Mouse (Mus musculus) forebrain, embryonic 11.5 days (tissue): ENCODE data around the gene B3galt2. TPM values are rescaled to one million over a fixed set of nuclear protein-coding genes. Genes with fewer than 3 reads are reported as not detected.

Experiments
- ATAC-seq: fragments of 200-750 bp; cut with Nextera tagmentation; replicated peaks from 2 replicates; pipeline ENCODE4 v1.8.0; 2017; ENCODE audit warnings: moderate TSS enrichment; ENCODE audit not compliant: low FRiP score
- DNase-seq: peaks from one replicate; pipeline ENCODE4 v3.0.0-alpha.2; 2017; ENCODE audit warnings: low spot score
- H3K27ac ChIP-seq: fragments of 300-500 bp; sonication (generic); 2 replicates; pipeline ENCODE4 v1.5.1; 2014; ENCODE audit warnings: low read depth, low read length
- H3K27me3 ChIP-seq: fragments of 300-500 bp; sonication (generic); 2 replicates; pipeline ENCODE4 v1.6.1; 2014; ENCODE audit warnings: mild to moderate bottlenecking, low read length, mixed read lengths; ENCODE audit not compliant: control insufficient read depth, insufficient read depth
- H3K36me3 ChIP-seq: fragments of 300-500 bp; sonication (generic); 2 replicates; pipeline ENCODE4 v1.6.1; 2014; ENCODE audit warnings: mild to moderate bottlenecking, low read length, moderate library complexity, mixed read lengths; ENCODE audit not compliant: control insufficient read depth, insufficient read depth
- H3K4me1 ChIP-seq: fragments of 300-500 bp; sonication (generic); replicated peaks from 2 replicates; pipeline ENCODE4 v1.6.1; 2014; ENCODE audit warnings: low read length, mixed read lengths; ENCODE audit not compliant: control insufficient read depth, insufficient read depth
- H3K4me2 ChIP-seq: fragments of 300-500 bp; sonication (generic); 2 replicates; pipeline ENCODE4 v1.6.1; 2014; ENCODE audit warnings: low read depth, mild to moderate bottlenecking, low read length, moderate library complexity, mixed read lengths; ENCODE audit not compliant: severe bottlenecking
- H3K4me3 ChIP-seq: fragments of 300-500 bp; sonication (generic); 2 replicates; pipeline ENCODE4 v1.5.1; 2014; ENCODE audit warnings: low read depth, low read length
- H3K9ac ChIP-seq: fragments of 300-500 bp; sonication (generic); 2 replicates; pipeline ENCODE4 v1.6.1; 2014; ENCODE audit warnings: low read length
- H3K9me3 ChIP-seq: fragments of 300-500 bp; sonication (generic); 2 replicates; pipeline ENCODE4 v1.6.1; 2016; ENCODE audit warnings: low read length, mixed read lengths; ENCODE audit not compliant: control insufficient read depth
- WGBS: fragments of 180-500 bp; shearing (Covaris S2); extraction: QIAGEN DNeasy Blood & Tissue Kit; methylation state at CpG from one replicate; pipeline ENCODE4 v1.1.7; 2014; 5-methylcytosine and 5-hydroxymethylcytosine counted together
- polyA plus RNA-seq: library from polyadenylated mRNA; unstranded; fragments of >200 nt; fragmentation: Nextera tagmentation; extraction: Ambion mirVana; gene quantifications from 2 replicates; pipeline ENCODE4 v1.2.1, GENCODE M21; 2014

B3galt2 gene
- polyA plus RNA-seq, result 1.2 and 1.6 TPM in 2 replicates

- H3K27me3 ChIP-seq, result no peaks in the 10 kb centered on the region
- H3K27ac ChIP-seq, result peak within 1 kb of the TSS; percentile 75
- H3K4me1 ChIP-seq, result no peaks in the 10 kb centered on the region
- no peaks in the 10 kb centered on the region for H3K36me3 ChIP-seq
- WGBS, result 55% methylated on average over 15 of the region's 15 CpGs
- no peaks in the 10 kb centered on the region for H3K9me3 ChIP-seq
- peak within 1 kb of the TSS; percentile 22; the same call in 1 of the 2 replicates for H3K4me3 ChIP-seq
- ATAC-seq, result peak; percentile 76
- DNase-seq, result no peak
- peak within 1 kb of the TSS; percentile 26; the same call in 1 of the 2 replicates for H3K4me2 ChIP-seq
- peak within 1 kb of the TSS; percentile 47; the same call in 1 of the 2 replicates for H3K9ac ChIP-seq
Observed at GRCm38 (mm10) chr1:143640650-143641407, at the start of gene B3galt2. Gene B3galt2, plus strand, starts transcription at chr1:143640664.

- Histone ChIP-seq H3K27me3 (no peaks in the 10 kb centered on the region), H3K4me1 (no peaks in the 10 kb centered on the region), H3K9me3 (no peaks in the 10 kb centered on the region), H3K4me3 (no peak overlapping the region), H3K9ac (no peak overlapping the region), H3K27ac (no peak overlapping the region), H3K36me3 (no peaks in the 10 kb centered on the region), H3K4me2 (no peak overlapping the region)
- 90% methylated on average over 2 of the region's 2 CpGs for WGBS
- ATAC-seq (no peak), DNase-seq (no peak)
Observed at GRCm38 (mm10) chr1:143596864-143597263, 43.6 kb upstream of the B3galt2 start.

- H3K27me3 ChIP-seq, result no peaks in the 10 kb centered on the region
- no peak overlapping the region for H3K4me2 ChIP-seq
- H3K36me3 ChIP-seq, result no peaks in the 10 kb centered on the region
- DNase-seq, result no peak
- no peak overlapping the region for H3K9ac ChIP-seq
- no peak for ATAC-seq
- H3K4me3 ChIP-seq, result no peak overlapping the region
- no peaks in the 10 kb centered on the region for H3K4me1 ChIP-seq
- no peaks in the 10 kb centered on the region for H3K9me3 ChIP-seq
- H3K27ac ChIP-seq, result no peak overlapping the region
- WGBS, result 87% methylated on average over 2 of the region's 2 CpGs
Observed at GRCm38 (mm10) chr1:143608911-143609310, 31.6 kb upstream of the B3galt2 start.

- ATAC-seq, result no peak
- no peak overlapping the region for H3K27ac ChIP-seq
- no peaks in the 10 kb centered on the region; the same call in 1 of the 2 replicates for H3K36me3 ChIP-seq
- H3K27me3 ChIP-seq, result no peaks in the 10 kb centered on the region
- no peak overlapping the region for H3K4me2 ChIP-seq
- no peak overlapping the region for H3K9ac ChIP-seq
- no peaks in the 10 kb centered on the region for H3K4me1 ChIP-seq
- H3K4me3 ChIP-seq, result no peak overlapping the region
- no peak for DNase-seq
- WGBS, result 92% methylated on average over 2 of the region's 2 CpGs
- H3K9me3 ChIP-seq, result no peaks in the 10 kb centered on the region
Observed at GRCm38 (mm10) chr1:143612901-143613300, 27.6 kb upstream of the B3galt2 start.

DNA sequence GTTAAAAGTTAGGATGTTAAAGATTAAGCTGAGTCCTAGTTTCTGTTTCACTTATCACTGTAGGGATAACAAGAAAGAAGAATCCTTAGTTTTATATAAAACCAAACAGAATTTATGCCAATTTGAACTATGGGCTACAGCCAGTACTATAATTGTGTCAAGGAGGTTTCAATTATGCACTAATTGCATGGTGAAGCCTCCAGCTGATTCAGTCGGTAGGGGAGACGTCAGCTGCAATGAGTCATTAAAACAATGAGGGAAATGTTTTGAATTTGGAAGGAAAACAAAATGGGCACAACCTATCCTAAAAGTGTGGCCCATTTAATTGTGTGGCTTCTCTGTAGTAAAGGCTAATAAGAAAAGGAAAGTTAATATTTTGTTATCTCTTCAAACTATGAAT is 20.7 kb upstream of the B3galt2 start:
- H3K27ac ChIP-seq, result no peak overlapping the region
- H3K36me3 ChIP-seq, result peaks cover 5% of the 10 kb centered on the region; the same call in 1 of the 2 replicates
- no peak overlapping the region for H3K4me2 ChIP-seq
- no peaks in the 10 kb centered on the region for H3K27me3 ChIP-seq
- no peaks in the 10 kb centered on the region for H3K9me3 ChIP-seq
- H3K9ac ChIP-seq, result no peak overlapping the region
- ATAC-seq (no peak), DNase-seq (no peak)
- no peaks in the 10 kb centered on the region for H3K4me1 ChIP-seq
- WGBS, result 46% methylated on average over 2 of the region's 2 CpGs
- no peak overlapping the region for H3K4me3 ChIP-seq

DNA sequence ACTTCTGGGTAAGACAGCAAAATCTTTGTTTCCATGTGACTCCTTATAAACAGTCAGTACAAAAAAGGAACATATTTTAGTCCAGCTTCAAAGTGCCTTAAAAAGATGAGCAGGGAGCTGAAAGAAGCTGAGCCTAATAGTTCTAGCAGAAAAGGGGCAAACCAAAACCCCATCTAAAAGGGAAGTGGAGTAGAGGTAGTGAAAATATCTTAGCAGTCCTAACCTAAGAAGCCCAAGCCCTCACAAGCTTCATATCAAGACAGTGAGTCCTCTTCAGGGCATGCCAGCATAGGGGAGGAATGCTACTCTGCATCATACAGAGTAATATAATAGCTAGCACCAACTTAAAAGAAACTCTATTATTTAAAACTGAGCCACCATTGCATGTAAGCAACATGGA is 18.5 kb upstream of the B3galt2 start:
- no peak for DNase-seq
- Histone ChIP-seq H3K9me3 (no peaks in the 10 kb centered on the region), H3K36me3 (peaks cover 8% of the 10 kb centered on the region; the same call in 1 of the 2 replicates), H3K27ac (no peak overlapping the region), H3K4me2 (no peak overlapping the region), H3K27me3 (no peaks in the 10 kb centered on the region), H3K9ac (no peak overlapping the region), H3K4me3 (no peak overlapping the region), H3K4me1 (no peaks in the 10 kb centered on the region)
- ATAC-seq, result no peak

GRCm38 (mm10) chr1:143622634-143623033 is 17.8 kb upstream of the B3galt2 start:
- no peaks in the 10 kb centered on the region for H3K27me3 ChIP-seq
- ATAC-seq (no peak), DNase-seq (no peak)
- H3K4me1 ChIP-seq, result no peaks in the 10 kb centered on the region
- 90% methylated on average over 1 of the region's 1 CpGs for WGBS
- H3K4me2 ChIP-seq, result no peak overlapping the region
- H3K4me3 ChIP-seq, result no peak overlapping the region
- no peaks in the 10 kb centered on the region for H3K9me3 ChIP-seq
- no peak overlapping the region for H3K27ac ChIP-seq
- no peak overlapping the region for H3K9ac ChIP-seq
- H3K36me3 ChIP-seq, result peaks cover 8% of the 10 kb centered on the region; the same call in 1 of the 2 replicates

DNA sequence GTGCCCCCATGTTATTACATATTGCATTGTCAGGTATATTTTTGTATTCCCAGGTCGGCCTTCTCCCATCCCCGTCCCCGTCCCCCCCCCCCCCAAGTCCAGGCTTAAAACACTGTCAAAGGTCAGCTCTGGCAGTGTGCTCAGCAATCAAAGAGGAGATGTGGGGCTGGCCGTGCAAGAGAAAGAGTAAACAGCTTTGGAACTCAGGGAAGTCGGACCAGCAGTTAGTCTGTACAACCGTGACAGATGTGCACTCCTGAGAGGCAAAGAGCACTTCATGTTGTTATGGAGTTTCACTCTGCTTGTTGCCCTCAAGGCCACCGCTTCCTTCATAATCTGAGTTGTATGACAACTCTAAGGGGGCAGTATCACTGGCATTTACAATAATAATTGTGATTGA is 9.1 kb upstream of the B3galt2 start:
- no peak overlapping the region for H3K4me2 ChIP-seq
- no peak overlapping the region for H3K27ac ChIP-seq
- 75% methylated on average over 7 of the region's 7 CpGs for WGBS
- ATAC-seq, result 0 out of 2 replicates have a peak, but pooled peaks have one; percentile 18
- no peaks in the 10 kb centered on the region for H3K4me1 ChIP-seq
- H3K9ac ChIP-seq, result no peak overlapping the region
- H3K4me3 ChIP-seq, result no peak overlapping the region
- H3K27me3 ChIP-seq, result no peaks in the 10 kb centered on the region
- H3K9me3 ChIP-seq, result no peaks in the 10 kb centered on the region
- H3K36me3 ChIP-seq, result peaks cover under 1% of the 10 kb centered on the region; the same call in 1 of the 2 replicates
- no peak for DNase-seq

- Histone ChIP-seq H3K4me2 (no peak overlapping the region), H3K9ac (no peak overlapping the region), H3K4me3 (no peak overlapping the region), H3K9me3 (no peaks in the 10 kb centered on the region), H3K4me1 (no peaks in the 10 kb centered on the region), H3K36me3 (no peaks in the 10 kb centered on the region), H3K27ac (no peak overlapping the region), H3K27me3 (no peaks in the 10 kb centered on the region)
- ATAC-seq (no peak), DNase-seq (no peak)
- 81% methylated on average over 1 of the region's 1 CpGs for WGBS
Observed at GRCm38 (mm10) chr1:143632361-143632760, 8.1 kb upstream of the B3galt2 start.
